Mouse (Mus musculus) brain, adult 10 weeks (tissue): ENCODE results near the gene Tmprss11d. TPM values are rescaled to one million over a fixed set of nuclear protein-coding genes. Genes with fewer than 3 reads are reported as not detected.

Experiments
- polyA plus RNA-seq: library from polyadenylated mRNA; stranded (reverse); fragments of 350-450 nt; fragmentation: Illumina TruSeq; extraction: RNeasy Lipid Tissue Mini Kit (QIAGEN cat#74804); gene quantifications from one replicate; pipeline ENCODE4 v1.2.3, GENCODE M21; 2015; ENCODE audit warnings: low read depth, low replicate concordance

Tmprss11d gene
- polyA plus RNA-seq: not detected

GRCm38 (mm10) chr5:86373320-86373719, at the start of gene Tmprss11d:
Gene Tmprss11d, minus strand, starts transcription at chr5:86373420.

GRCm38 (mm10) chr5:86289208-86289607, 84.0 kb downstream of the Tmprss11d start, which contains the start of gene Tmprss11c:
Gene Tmprss11c, minus strand, starts transcription at chr5:86289308.

Other genes with a start within 250 kb of the Tmprss11d start
- gene Uba6, start 200.6 kb downstream of the Tmprss11d start, polyA plus RNA-seq: 14.0 TPM
- gene Gnrhr, start 175.5 kb downstream of the Tmprss11d start, polyA plus RNA-seq: not detected
- gene Tmprss11c, start 84.1 kb downstream of the Tmprss11d start, polyA plus RNA-seq: not detected
- 0.27 TPM for gene Tmprss11a, start 95.6 kb upstream of the Tmprss11d start, polyA plus RNA-seq
- not detected for gene Tmprss11g, start 145.2 kb upstream of the Tmprss11d start, polyA plus RNA-seq